Mouse (Mus musculus) 416B (cell line): ENCODE data around the gene Hivep3.
A peak's percentile ranks its signal among the peaks of the same experiment; 100 is the strongest.

Experiments
- DNase-seq: peaks from one replicate; pipeline ENCODE4 v3.0.0; 2011; ENCODE audit warnings: low read depth

Gene Hivep3

GRCm38 (mm10) chr4:120107787-120108186 is 374.2 kb downstream of the Hivep3 start:
- DNase-seq: no peak

- DNase-seq: no peak
Observed at GRCm38 (mm10) chr4:120115516-120115915, 381.9 kb downstream of the Hivep3 start.

- peak; percentile 4 for DNase-seq
Observed at GRCm38 (mm10) chr4:120116312-120116711, 382.7 kb downstream of the Hivep3 start.

- peak; percentile 45 for DNase-seq
Observed at GRCm38 (mm10) chr4:120120276-120120675, 386.7 kb downstream of the Hivep3 start.

- DNase-seq: no peak
Observed at GRCm38 (mm10) chr4:120124656-120125055, 391.1 kb downstream of the Hivep3 start.

GRCm38 (mm10) chr4:120126047-120126446 is 392.5 kb downstream of the Hivep3 start:
- DNase-seq: no peak

GRCm38 (mm10) chr4:120127333-120127732 is 393.7 kb downstream of the Hivep3 start:
- no peak for DNase-seq

- no peak for DNase-seq
Observed at GRCm38 (mm10) chr4:120128033-120128432, 394.4 kb downstream of the Hivep3 start.

- peak; percentile 45 for DNase-seq
Observed at GRCm38 (mm10) chr4:120129233-120129885, 395.8 kb downstream of the Hivep3 start.

- no peak for DNase-seq
Observed at GRCm38 (mm10) chr4:120130926-120131325, 397.3 kb downstream of the Hivep3 start.

- DNase-seq: no peak
Observed at GRCm38 (mm10) chr4:120131441-120132220, 398.0 kb downstream of the Hivep3 start.

GRCm38 (mm10) chr4:120134223-120134622 is 400.6 kb downstream of the Hivep3 start:
- no peak for DNase-seq

- DNase-seq: no peak
Observed at GRCm38 (mm10) chr4:120141810-120142209, 408.2 kb downstream of the Hivep3 start.

GRCm38 (mm10) chr4:120142905-120143304 is 409.3 kb downstream of the Hivep3 start:
- no peak for DNase-seq

GRCm38 (mm10) chr4:120144343-120144742 is 410.8 kb downstream of the Hivep3 start:
- DNase-seq: no peak

GRCm38 (mm10) chr4:120145931-120146330 is 412.3 kb downstream of the Hivep3 start:
- DNase-seq: no peak

GRCm38 (mm10) chr4:120148291-120149141 is 414.9 kb downstream of the Hivep3 start:
- DNase-seq: no peak

GRCm38 (mm10) chr4:120149142-120149524 is 415.5 kb downstream of the Hivep3 start:
- no peak for DNase-seq

GRCm38 (mm10) chr4:120150345-120150920 is 416.8 kb downstream of the Hivep3 start:
- DNase-seq: no peak

GRCm38 (mm10) chr4:120151906-120152305 is 418.3 kb downstream of the Hivep3 start:
- no peak for DNase-seq

- DNase-seq: no peak
Observed at GRCm38 (mm10) chr4:120152648-120153047, 419.1 kb downstream of the Hivep3 start.

- no peak for DNase-seq
Observed at GRCm38 (mm10) chr4:120153736-120154135, 420.2 kb downstream of the Hivep3 start.
